Mouse (Mus musculus) retina, postnatal 7 days (tissue): Measurements from ENCODE around the gene Ccdc70.
"Not testable (repeated sequence)": the region's sequence is repeated elsewhere in the genome, so short reads cannot be mapped to it uniquely, and the experiment has no call there.

Experiments
- DNase-seq: peaks from one replicate; pipeline ENCODE4 v3.0.0-alpha.2; 2012; ENCODE audit warnings: low read depth, low spot score

Ccdc70 gene

DNA sequence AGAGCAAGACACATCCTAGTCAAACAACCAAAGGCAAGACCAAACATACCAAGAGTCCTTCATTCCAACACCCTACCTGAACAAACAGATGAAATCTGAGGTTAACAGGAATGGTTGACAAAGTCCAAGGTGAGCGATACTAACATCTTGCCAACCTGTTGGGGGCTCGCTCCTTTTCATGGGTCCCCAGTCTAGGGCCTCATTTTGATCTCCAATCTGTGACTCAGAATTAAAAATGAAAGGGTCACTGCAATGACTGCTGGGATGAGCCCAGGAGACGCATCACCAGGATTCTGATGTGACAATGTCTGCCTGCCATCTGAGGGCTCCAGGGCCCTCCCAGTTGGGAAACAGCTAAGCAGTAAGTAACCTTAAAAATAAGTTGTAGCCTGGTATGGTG, at the start of gene Ccdc70:
Ccdc70 (plus strand) TSS at position 301 of the 400 bp plus-strand sequence.
- no peak for DNase-seq

- not testable (repeated sequence) for DNase-seq
These were observed 38.8 kb upstream of the Ccdc70 start for GRCm38 (mm10) chr8:21930754-21931153.

- DNase-seq: no peak
These were observed 37.0 kb upstream of the Ccdc70 start, which contains the start of gene Defb15 for GRCm38 (mm10) chr8:21932610-21933009. Defb15 (minus strand) TSS chr8:21932710.

GRCm38 (mm10) chr8:21938052-21938451, 31.5 kb upstream of the Ccdc70 start, which contains the start of gene Defb35:
Defb35 (plus strand) TSS chr8:21938352.
- DNase-seq: not testable (repeated sequence)

- DNase-seq: no peak
These were observed 23.1 kb upstream of the Ccdc70 start, which contains the start of gene Defb13 for GRCm38 (mm10) chr8:21946462-21946861. Defb13 (plus strand) TSS chr8:21946762.

- no peak for DNase-seq
These were observed 22.1 kb upstream of the Ccdc70 start for GRCm38 (mm10) chr8:21947311-21948017.

GRCm38 (mm10) chr8:21955321-21955720, 14.3 kb upstream of the Ccdc70 start:
- DNase-seq: peak; percentile 25

DNA sequence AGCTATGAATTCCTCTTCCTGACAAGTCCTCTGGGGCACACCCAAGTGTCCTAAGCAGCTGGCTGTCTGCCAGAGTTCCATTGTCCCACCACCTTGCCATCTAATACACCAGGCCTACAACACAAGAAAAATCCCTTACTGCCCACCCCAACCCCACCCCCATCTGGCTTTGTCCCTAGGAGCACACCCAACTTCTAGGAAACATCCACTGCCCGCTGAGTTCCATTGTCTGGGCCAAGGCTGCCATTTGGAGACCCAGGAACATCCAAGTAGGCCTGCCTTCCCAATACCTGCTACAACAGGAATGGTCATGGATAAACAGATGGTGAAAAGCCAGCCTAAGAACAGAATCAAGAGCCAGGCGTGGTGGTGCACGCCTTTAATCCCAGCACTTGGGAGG, 13.2 kb upstream of the Ccdc70 start:
- no peak for DNase-seq

DNA sequence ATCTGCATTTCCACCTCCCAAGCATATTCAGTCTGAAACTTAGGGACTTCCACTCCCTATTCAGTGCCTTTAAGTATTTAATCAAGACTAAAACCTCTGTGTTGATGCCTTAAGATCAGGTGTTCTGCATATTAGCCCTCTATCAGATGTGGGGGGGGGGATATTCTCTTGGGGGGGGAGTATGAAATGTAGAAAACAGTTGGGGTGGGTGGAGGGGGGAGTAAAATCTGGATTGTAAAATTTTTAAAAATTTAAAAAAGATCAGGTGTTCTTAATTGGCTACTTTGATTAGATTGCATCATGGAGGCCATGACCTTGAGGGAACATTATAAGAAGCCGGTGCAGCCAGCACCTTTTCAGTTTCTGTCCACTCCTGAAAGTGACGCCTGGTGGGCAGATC, 11.2 kb upstream of the Ccdc70 start, which contains the start of gene Fam90a1a:
Fam90a1a (plus strand) TSS at position 301 of the 400 bp plus-strand sequence.
- no peak for DNase-seq

GRCm38 (mm10) chr8:21966646-21967045, 2.9 kb upstream of the Ccdc70 start:
- DNase-seq: no peak

DNA sequence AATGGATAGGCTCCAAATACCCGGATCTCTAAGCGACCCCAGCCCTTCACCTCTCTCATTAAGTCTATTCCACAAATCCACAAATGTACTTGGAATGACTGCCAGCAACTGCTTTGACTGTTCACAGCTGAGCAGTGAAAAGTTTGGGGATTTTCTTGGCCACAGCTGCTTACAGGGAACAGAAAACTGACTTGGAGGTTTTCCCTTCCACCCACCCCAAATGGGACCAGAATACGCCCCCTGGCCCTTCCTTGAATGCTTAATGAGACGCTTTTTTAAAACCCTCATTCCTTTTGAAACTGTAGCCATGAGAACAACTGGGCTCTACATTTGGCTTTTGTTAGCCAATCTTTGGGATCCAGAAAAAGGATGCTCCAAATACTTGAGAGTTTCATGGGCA, 8.6 kb downstream of the Ccdc70 start:
- DNase-seq: no peak

- no peak for DNase-seq
These were observed 12.2 kb downstream of the Ccdc70 start for GRCm38 (mm10) chr8:21981664-21982337.

- DNase-seq: peak; percentile 51
These were observed 22.6 kb downstream of the Ccdc70 start for GRCm38 (mm10) chr8:21992184-21992583.

GRCm38 (mm10) chr8:21995181-21995580, 25.6 kb downstream of the Ccdc70 start:
- DNase-seq: no peak

- no peak for DNase-seq
These were observed 35.4 kb downstream of the Ccdc70 start for GRCm38 (mm10) chr8:22004750-22005522.

DNA sequence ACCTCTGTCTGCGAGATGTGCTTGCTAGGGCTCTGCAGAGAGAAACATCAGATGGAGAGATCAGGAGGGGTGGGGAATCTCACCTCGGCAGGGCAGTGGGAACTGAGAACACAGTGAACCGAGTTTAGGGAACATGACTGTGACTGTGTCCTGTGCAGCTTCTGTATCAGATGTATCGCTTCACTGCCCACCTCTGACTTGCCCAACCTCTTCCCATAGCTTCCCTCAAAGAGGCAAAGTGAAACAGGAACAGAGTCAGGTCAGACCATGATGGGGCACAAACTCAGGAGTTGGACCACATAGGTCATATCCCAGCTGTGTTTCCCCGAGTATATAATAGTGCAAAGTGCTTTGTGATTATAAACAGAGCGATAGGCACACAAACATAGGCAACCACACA, 36.8 kb downstream of the Ccdc70 start:
- no peak for DNase-seq

- no peak for DNase-seq
These were observed 39.8 kb downstream of the Ccdc70 start for GRCm38 (mm10) chr8:22009403-22009802.

DNA sequence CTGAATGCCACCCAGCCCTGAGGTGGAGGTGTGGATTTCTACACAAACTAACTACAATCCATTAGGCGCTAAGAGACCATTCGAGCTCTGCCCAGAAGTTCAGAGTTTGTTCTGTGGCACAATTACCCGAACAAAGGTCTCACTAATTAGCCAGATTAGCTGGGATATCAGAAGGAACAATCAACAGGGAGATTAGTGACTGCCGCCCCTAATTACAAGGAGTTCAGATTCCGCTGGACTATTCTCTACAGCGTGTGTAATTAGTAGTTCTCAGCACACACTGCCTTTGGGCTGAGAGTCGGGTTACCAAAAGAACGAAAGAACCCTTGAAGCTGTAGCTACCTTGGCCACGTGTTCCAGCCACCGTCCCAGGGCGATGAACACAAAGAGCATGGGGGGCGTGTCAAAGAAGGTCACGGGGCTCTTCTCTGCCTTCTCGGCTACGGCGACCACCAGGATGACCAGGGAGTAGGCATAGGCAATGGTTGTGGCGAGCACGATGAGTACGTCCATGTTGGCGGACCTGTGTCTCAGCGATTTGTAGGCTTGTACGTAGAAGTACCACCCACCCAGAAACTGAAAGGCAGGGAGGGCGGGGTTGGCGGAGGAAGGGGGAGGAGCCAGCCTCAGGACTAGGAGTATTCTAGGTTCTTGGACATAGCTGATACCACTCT, 43.6 kb downstream of the Ccdc70 start:
- DNase-seq: peak; percentile 11

DNA sequence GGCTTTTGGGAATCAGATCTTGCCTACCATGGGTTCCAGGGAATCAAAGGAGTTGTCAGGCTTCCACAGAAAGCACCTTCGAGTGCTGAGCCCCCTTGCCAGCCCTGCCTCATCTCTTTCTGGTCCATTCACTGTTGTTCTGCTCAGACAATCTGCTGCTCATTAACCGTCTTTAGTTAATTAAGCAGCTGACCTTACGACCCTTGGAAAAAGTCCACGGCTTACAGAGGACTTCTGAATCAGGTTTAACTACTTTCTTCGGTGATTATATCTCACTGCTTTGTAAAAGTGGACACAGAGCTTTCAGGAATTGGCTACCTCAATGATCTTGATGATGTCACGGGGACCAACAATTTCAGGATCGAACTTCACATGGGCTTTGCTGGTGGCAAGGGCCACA, 48.2 kb downstream of the Ccdc70 start:
- DNase-seq: no peak

GRCm38 (mm10) chr8:22019498-22019897, 49.9 kb downstream of the Ccdc70 start:
- no peak for DNase-seq

- no peak for DNase-seq
These were observed 52.7 kb downstream of the Ccdc70 start for GRCm38 (mm10) chr8:22022244-22022643.
